Mouse (Mus musculus): ENCODE measurements around the gene Idh2. TPM values are rescaled to one million over a fixed set of nuclear protein-coding genes. Genes with fewer than 3 reads are reported as not detected.

Gene Idh2
- polyA plus RNA-seq, 1 experiment, result 3.8 TPM

DNA sequence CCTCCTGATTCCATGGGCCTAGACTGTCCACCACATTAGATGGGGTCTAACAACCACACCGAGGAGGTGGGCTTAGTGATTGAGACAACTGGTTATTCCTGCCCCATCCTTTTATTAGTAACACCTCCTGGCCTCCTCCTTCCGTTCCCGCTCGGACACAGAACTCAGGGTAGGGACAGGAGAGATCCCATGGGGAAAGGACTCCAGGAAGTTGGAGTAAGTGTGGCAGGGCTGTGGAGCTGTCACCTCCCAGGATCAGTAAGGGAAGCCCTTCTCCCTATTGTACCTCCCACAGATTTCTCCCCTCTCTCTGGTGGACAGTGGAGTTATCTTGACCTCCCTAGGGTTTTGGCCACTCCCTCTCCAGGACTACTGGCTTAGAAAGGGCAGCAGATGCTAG is 68.2 kb downstream of the Idh2 start:
- H3K4me1 ChIP-seq (ENCODE audit: control insufficient read depth), result peaks cover 7% of the 10 kb centered on the region
- TF ChIP-seq TAL1 (IDR thresholded peaks at IDR 0.05; ENCODE audit: low read length) (no peak), GATA1 (IDR thresholded peaks at IDR 0.05; ENCODE audit: low read length) (no peak)
- no peaks in the 10 kb centered on the region for H3K36me3 ChIP-seq (ENCODE audit: control insufficient read depth)
- no peaks in the 10 kb centered on the region for H3K9me3 ChIP-seq (ENCODE audit: control insufficient read depth, low read length)
- H3K4me3 ChIP-seq (replicated peaks), result no peak overlapping the region
- no peaks in the 10 kb centered on the region for H3K27me3 ChIP-seq (ENCODE audit: control insufficient read depth)

Other genes starting within 250 kb of the Idh2 start
- gene Ap3s2, start 194.7 kb downstream of the Idh2 start, polyA plus RNA-seq (2012), result 0.25 and 0.42 TPM in 2 replicates
- not detected in 2 replicates for gene Arpin, start 180.0 kb downstream of the Idh2 start, polyA plus RNA-seq (2012)
- 0.20 and 0.27 TPM in 2 replicates for gene Zfp710, start 90.6 kb downstream of the Idh2 start, polyA plus RNA-seq (2012)
- 3.1 and 3.2 TPM in 2 replicates for gene Sema4b, start 71.4 kb upstream of the Idh2 start, polyA plus RNA-seq (2012)
- gene Cib1, start 117.4 kb upstream of the Idh2 start, polyA plus RNA-seq (2012), result 9.1 and 10.7 TPM in 2 replicates
- 0.06 and 0.17 TPM in 2 replicates for gene Gdpgp1, start 117.5 kb upstream of the Idh2 start, polyA plus RNA-seq (2012)
- gene Ttll13, start 131.0 kb upstream of the Idh2 start, polyA plus RNA-seq (2012), result 0.06 and 0.42 TPM in 2 replicates
- 2.9 and 4.1 TPM in 2 replicates for gene Ngrn, start 145.8 kb upstream of the Idh2 start, polyA plus RNA-seq (2012)
- gene Vps33b, start 154.3 kb upstream of the Idh2 start, polyA plus RNA-seq (2012), result 0.13 and 0.14 TPM in 2 replicates
- 3.0 and 4.6 TPM in 2 replicates for gene Prc1, start 179.1 kb upstream of the Idh2 start, polyA plus RNA-seq (2012)
- 0.21 and 0.34 TPM in 2 replicates for gene Rccd1, start 209.1 kb upstream of the Idh2 start, polyA plus RNA-seq (2012)
- 1.5 and 2.7 TPM in 2 replicates for gene Unc45a, start 225.6 kb upstream of the Idh2 start, polyA plus RNA-seq (2012)
- 1.4 and 1.8 TPM in 2 replicates for gene Hddc3, start 227.7 kb upstream of the Idh2 start, polyA plus RNA-seq (2012)